Mouse (Mus musculus): ENCODE data around the gene C2cd4c. TPM values are rescaled to one million over a fixed set of nuclear protein-coding genes. Genes with fewer than 3 reads are reported as not detected.
A peak's percentile ranks its signal among the peaks of the same experiment; 100 is the strongest.

The C2cd4c gene
- polyA plus RNA-seq, 1 experiment from 2014 or later: not detected

- Histone ChIP-seq H3K27ac (no peak overlapping the region), H3K4me1 (peaks cover 12% of the 10 kb centered on the region), H3K27me3 (ENCODE audit: low read depth, poor library complexity, severe bottlenecking) (peaks cover 41% of the 10 kb centered on the region), H3K9me3 (replicated peaks) (no peaks in the 10 kb centered on the region), H3K36me3 (no peaks in the 10 kb centered on the region), H3K4me3 (no peak overlapping the region)
- DNase-seq (ENCODE audit: low spot score): no peak
- 82% methylated on average over 4 of the region's 4 CpGs for WGBS
These were observed 7.3 kb downstream of the C2cd4c start for GRCm38 (mm10) chr10:79606537-79606936.

- no peaks in the 10 kb centered on the region for H3K4me1 ChIP-seq
- no peak for DNase-seq (ENCODE audit: low spot score)
- WGBS: 72% methylated on average over 4 of the region's 4 CpGs
- no peaks in the 10 kb centered on the region for H3K9me3 ChIP-seq (replicated peaks)
- H3K4me3 ChIP-seq: no peak overlapping the region
- peaks cover 38% of the 10 kb centered on the region for H3K27me3 ChIP-seq (ENCODE audit: low read depth, poor library complexity, severe bottlenecking)
- H3K36me3 ChIP-seq: no peaks in the 10 kb centered on the region
- no peak overlapping the region for H3K27ac ChIP-seq
These were observed 15.9 kb downstream of the C2cd4c start for GRCm38 (mm10) chr10:79597936-79598230.

GRCm38 (mm10) chr10:79597051-79597935, 16.5 kb downstream of the C2cd4c start:
- no peaks in the 10 kb centered on the region for H3K4me1 ChIP-seq

GRCm38 (mm10) chr10:79595590-79595929, 18.3 kb downstream of the C2cd4c start:
- no peaks in the 10 kb centered on the region for H3K4me1 ChIP-seq
- no peaks in the 10 kb centered on the region for H3K9me3 ChIP-seq (replicated peaks)
- H3K27me3 ChIP-seq (ENCODE audit: low read depth, poor library complexity, severe bottlenecking): peaks cover 38% of the 10 kb centered on the region
- H3K4me3 ChIP-seq: no peak overlapping the region
- H3K27ac ChIP-seq: no peak overlapping the region
- DNase-seq (ENCODE audit: low spot score): no peak
- WGBS: 61% methylated on average over 8 of the region's 8 CpGs
- H3K36me3 ChIP-seq: no peaks in the 10 kb centered on the region

More at GRCm38 (mm10) chr10:79597051-79597935, 16.5 kb downstream of the C2cd4c start:
- Histone ChIP-seq H3K9me3 (replicated peaks) (no peaks in the 10 kb centered on the region), H3K27me3 (ENCODE audit: low read depth, poor library complexity, severe bottlenecking) (peaks cover 38% of the 10 kb centered on the region), H3K36me3 (no peaks in the 10 kb centered on the region), H3K27ac (no peak overlapping the region), H3K4me3 (no peak overlapping the region)
- WGBS: 48% methylated on average over 13 of the region's 13 CpGs
- DNase-seq (ENCODE audit: low spot score): no peak

- WGBS: 20% methylated on average over 17 of the region's 17 CpGs
- Histone ChIP-seq H3K9me3 (replicated peaks) (no peaks in the 10 kb centered on the region), H3K4me1 (no peaks in the 10 kb centered on the region), H3K27me3 (ENCODE audit: low read depth, poor library complexity, severe bottlenecking) (peaks cover 38% of the 10 kb centered on the region), H3K36me3 (no peaks in the 10 kb centered on the region), H3K27ac (no peak overlapping the region), H3K4me3 (no peak overlapping the region)
- peak; percentile 68 for DNase-seq (ENCODE audit: low spot score)
These were observed 18.8 kb downstream of the C2cd4c start for GRCm38 (mm10) chr10:79594872-79595589.

- Histone ChIP-seq H3K4me3 (no peak overlapping the region), H3K27ac (no peak overlapping the region), H3K36me3 (no peaks in the 10 kb centered on the region), H3K27me3 (ENCODE audit: low read depth, poor library complexity, severe bottlenecking) (peaks cover 38% of the 10 kb centered on the region), H3K4me1 (no peaks in the 10 kb centered on the region), H3K9me3 (replicated peaks) (no peaks in the 10 kb centered on the region)
- 64% methylated on average over 6 of the region's 6 CpGs for WGBS
- DNase-seq (ENCODE audit: low spot score): no peak
These were observed 19.7 kb downstream of the C2cd4c start for GRCm38 (mm10) chr10:79594111-79594510.

GRCm38 (mm10) chr10:79590702-79591101, 23.1 kb downstream of the C2cd4c start:
- no peaks in the 10 kb centered on the region for H3K9me3 ChIP-seq (replicated peaks)
- peaks cover 20% of the 10 kb centered on the region for H3K27me3 ChIP-seq (ENCODE audit: low read depth, poor library complexity, severe bottlenecking)
- no peaks in the 10 kb centered on the region for H3K4me1 ChIP-seq
- no peak overlapping the region for H3K4me3 ChIP-seq
- WGBS: 95% methylated on average over 1 of the region's 1 CpGs
- no peak for DNase-seq (ENCODE audit: low spot score)
- no peak overlapping the region for H3K27ac ChIP-seq
- H3K36me3 ChIP-seq: no peaks in the 10 kb centered on the region

- Histone ChIP-seq H3K4me1 (no peaks in the 10 kb centered on the region), H3K4me3 (no peak overlapping the region), H3K36me3 (no peaks in the 10 kb centered on the region), H3K27ac (no peak overlapping the region), H3K27me3 (ENCODE audit: low read depth, poor library complexity, severe bottlenecking) (no peaks in the 10 kb centered on the region), H3K9me3 (replicated peaks) (no peaks in the 10 kb centered on the region)
- 71% methylated on average over 4 of the region's 4 CpGs for WGBS
- DNase-seq (ENCODE audit: low spot score): no peak
These were observed 26.1 kb downstream of the C2cd4c start for GRCm38 (mm10) chr10:79587752-79588126.

- no peaks in the 10 kb centered on the region for H3K27me3 ChIP-seq (ENCODE audit: low read depth, poor library complexity, severe bottlenecking)
- no peaks in the 10 kb centered on the region for H3K9me3 ChIP-seq (replicated peaks)
- no peaks in the 10 kb centered on the region for H3K4me1 ChIP-seq
- H3K27ac ChIP-seq: no peak within 1 kb of the TSS
- no peaks in the 10 kb centered on the region for H3K36me3 ChIP-seq
- H3K4me3 ChIP-seq: no peak within 1 kb of the TSS
- peak; percentile 18 for DNase-seq (ENCODE audit: low spot score)
- 86% methylated on average over 5 of the region's 5 CpGs for WGBS
These were observed 26.6 kb downstream of the C2cd4c start, which contains the start of gene Theg for GRCm38 (mm10) chr10:79587061-79587751. Gene Theg, minus strand, starts transcription at chr10:79587331.

- no peak overlapping the region for H3K4me3 ChIP-seq
- no peaks in the 10 kb centered on the region for H3K36me3 ChIP-seq
- 76% methylated on average over 8 of the region's 8 CpGs for WGBS
- no peaks in the 10 kb centered on the region for H3K4me1 ChIP-seq
- DNase-seq (ENCODE audit: low spot score): peak; percentile 20
- no peak overlapping the region for H3K27ac ChIP-seq
- H3K9me3 ChIP-seq (replicated peaks): no peaks in the 10 kb centered on the region
- H3K27me3 ChIP-seq (ENCODE audit: low read depth, poor library complexity, severe bottlenecking): no peaks in the 10 kb centered on the region
These were observed 27.6 kb downstream of the C2cd4c start for GRCm38 (mm10) chr10:79586243-79586642.

GRCm38 (mm10) chr10:79585723-79586122, 28.1 kb downstream of the C2cd4c start:
- no peak for DNase-seq (ENCODE audit: low spot score)
- H3K4me1 ChIP-seq: no peaks in the 10 kb centered on the region
- 96% methylated on average over 5 of the region's 5 CpGs for WGBS
- H3K9me3 ChIP-seq (replicated peaks): no peaks in the 10 kb centered on the region
- H3K27ac ChIP-seq: no peak overlapping the region
- H3K36me3 ChIP-seq: no peaks in the 10 kb centered on the region
- H3K27me3 ChIP-seq (ENCODE audit: low read depth, poor library complexity, severe bottlenecking): no peaks in the 10 kb centered on the region
- H3K4me3 ChIP-seq: no peak overlapping the region

- DNase-seq (ENCODE audit: low spot score): peak; percentile 19
- Histone ChIP-seq H3K27ac (no peak overlapping the region), H3K9me3 (replicated peaks) (no peaks in the 10 kb centered on the region), H3K27me3 (ENCODE audit: low read depth, poor library complexity, severe bottlenecking) (no peaks in the 10 kb centered on the region), H3K4me3 (no peak overlapping the region), H3K36me3 (no peaks in the 10 kb centered on the region), H3K4me1 (no peaks in the 10 kb centered on the region)
- WGBS: 96% methylated on average over 6 of the region's 6 CpGs
These were observed 28.7 kb downstream of the C2cd4c start for GRCm38 (mm10) chr10:79585136-79585535.

- Histone ChIP-seq H3K27ac (no peak overlapping the region), H3K36me3 (no peaks in the 10 kb centered on the region), H3K4me3 (no peak overlapping the region), H3K4me1 (no peaks in the 10 kb centered on the region), H3K27me3 (ENCODE audit: low read depth, poor library complexity, severe bottlenecking) (peaks cover 6% of the 10 kb centered on the region; the same call in 1 of the 2 replicates), H3K9me3 (replicated peaks) (no peaks in the 10 kb centered on the region)
- no peak for DNase-seq (ENCODE audit: low spot score)
- 86% methylated on average over 9 of the region's 9 CpGs for WGBS
These were observed 29.4 kb downstream of the C2cd4c start for GRCm38 (mm10) chr10:79584426-79584825.
